Comparison of ENCODE assay signal across 8 mouse cellular contexts in the genomic region with DNA sequence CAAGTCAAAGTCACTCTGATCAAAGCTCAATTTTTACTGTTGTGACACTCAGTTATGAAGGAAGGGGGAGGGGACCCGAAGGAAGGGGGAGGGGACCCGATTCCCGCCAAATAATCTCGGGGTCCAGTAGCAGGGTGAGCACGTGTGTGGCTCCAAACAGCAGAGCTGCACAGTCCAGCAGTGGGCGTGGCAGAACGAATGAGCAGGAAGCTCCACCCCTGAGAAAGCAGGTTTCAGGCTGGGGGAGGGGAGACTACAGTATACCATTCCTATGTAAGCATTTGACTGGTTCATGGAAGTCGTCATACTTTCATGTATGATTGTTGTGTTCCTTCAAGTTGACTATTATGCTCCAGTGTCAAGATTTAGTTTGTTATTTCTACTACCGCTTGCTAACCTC. TPM values are rescaled to one million over a fixed set of nuclear protein-coding genes. Genes with fewer than 3 reads are reported as not detected.
A peak's percentile ranks its signal among the peaks of the same experiment; 100 is the strongest.
DNase-seq lines count a peak whose midpoint lies in the region; ATAC-seq and TF ChIP-seq lines count a peak whose summit lies in the region.
"Not testable (repeated sequence)": the region's sequence is repeated elsewhere in the genome, so short reads cannot be mapped to it uniquely, and the experiment has no call there.
"Had no signal": no experiment of that assay in that cellular context is flagged by ENCODE, and none has a peak within 500 bp of the region (broad histone marks: within the 10 kb centered on the region; RNA-seq: fewer than 3 reads in every experiment).

No protein-coding gene starts in this region.

- not testable (repeated sequence) for TF ChIP-seq CTCF in E14TG2a.4 (conservative IDR thresholded peaks at IDR 0.05; ENCODE audit: low read length)

- 0 out of 2 replicates have a peak overlapping the region, but pooled peaks have one; percentile 5 for H3K4me3 ChIP-seq in E14TG2a.4 (replicated peaks; ENCODE audit: low read length)
- peak overlapping the region in 1 of 2 experiments; percentile 14; a peak in 1 of 4 replicates for H3K4me3 ChIP-seq in ES-E14 (ENCODE audit: insufficient read depth in 1 of 2, low read depth in 1 of 2, low read length in 2 of 2, poor library complexity in 1 of 2, severe bottlenecking in 1 of 2)
- not testable (repeated sequence) for H3K4me3 ChIP-seq in liver, embryonic 11.5 days (ENCODE audit: low read depth, low read length); liver, embryonic 13.5 days (replicated peaks)

- H3K27ac ChIP-seq in ES-E14 (ENCODE audit: insufficient read depth, low read depth, low read length, poor library complexity, severe bottlenecking); liver, embryonic 11.5 days (ENCODE audit: low read depth, low read length); liver, embryonic 13.5 days: not testable (repeated sequence)

- H3K36me3 ChIP-seq in E14TG2a.4 (ENCODE audit: insufficient read depth, low read length); ES-E14 (ENCODE audit: control insufficient read depth, insufficient read depth, low read length, poor library complexity, severe bottlenecking); liver, embryonic 11.5 days (ENCODE audit: control insufficient read depth, insufficient read depth, low read length): not testable (repeated sequence)
- H3K36me3 ChIP-seq in liver, embryonic 13.5 days = peaks cover 14% of the 10 kb centered on the region

- not testable (repeated sequence) for H3K9me3 ChIP-seq in E14TG2a.4 (ENCODE audit: low read length); ES-E14 (ENCODE audit: control insufficient read depth, insufficient read depth, low read depth, low read length); liver, embryonic 11.5 days (ENCODE audit: control insufficient read depth, low read length); liver, embryonic 13.5 days (replicated peaks)

- H3K4me1 ChIP-seq in E14TG2a.4 (replicated peaks; ENCODE audit: low read depth, low read length) = peaks cover 41% of the 10 kb centered on the region
- H3K4me1 ChIP-seq in ES-E14 (ENCODE audit: control insufficient read depth in 2 of 2, insufficient read depth in 2 of 2, low read length in 2 of 2, poor library complexity in 1 of 2) = peaks cover 8 to 21% of the 10 kb centered on the region in 2 experiments; a peak in 3 of 4 replicates
- H3K4me1 ChIP-seq in liver, embryonic 11.5 days (replicated peaks; ENCODE audit: control insufficient read depth, insufficient read depth, low read length); liver, embryonic 13.5 days (replicated peaks): not testable (repeated sequence)

- not testable (repeated sequence) for DNase-seq in ES-E14 (ENCODE audit: low read depth, low spot score); liver, embryonic 11.5 days (ENCODE audit: low spot score); liver, embryonic 13.5 days
- DNase-seq in ZHBTc4 (ENCODE audit: low read depth, low spot score) = peak; percentile 72

- not testable (repeated sequence) for H3K4me2 ChIP-seq in liver, embryonic 11.5 days; liver, embryonic 13.5 days

- H3K27me3 ChIP-seq in E14TG2a.4 (ENCODE audit: insufficient read depth, low read length); liver, embryonic 11.5 days (replicated peaks; ENCODE audit: control insufficient read depth, insufficient read depth, low read length); liver, embryonic 13.5 days: not testable (repeated sequence)

- 0 out of 2 replicates have a peak, but pooled peaks have one; percentile 43 for ATAC-seq in liver, embryonic 11.5 days (replicated peaks; ENCODE audit: low FRiP score)
- ATAC-seq in liver, embryonic 13.5 days (ENCODE audit: low read depth) = peak; percentile 59; the same call in 1 of the 2 replicates

- peak overlapping the region; percentile 52; the same call in 1 of the 2 replicates for H3K9ac ChIP-seq in ES-E14 (ENCODE audit: insufficient read depth, low read depth, low read length, poor library complexity, severe bottlenecking)
- H3K9ac ChIP-seq in liver, embryonic 11.5 days (ENCODE audit: low read depth, low read length); liver, embryonic 13.5 days: not testable (repeated sequence)

- in situ Hi-C loops in ES-E14 (cut with MboI; ENCODE audit: low sequenced_read_pairs in 2 of 2, unreplicated experiment in 2 of 2) = not testable (repeated sequence)

- WGBS in liver, embryonic 11.5 days = 84% methylated on average over 9 of the region's 9 CpGs
- WGBS in liver, embryonic 13.5 days (ENCODE audit: insufficient replicate concordance) = 58% methylated on average over 9 of the region's 9 CpGs

RNA-seq across cellular contexts. Expression of a gene that starts 54.5 kb away (rescaled TPM):
- 34.2 and 39.1 TPM in 2 replicates for total RNA-seq in ES-E14 (2012; rRNA removed)
- 27.0 and 29.8 TPM in 2 replicates for polyA plus RNA-seq in liver, embryonic 11.5 days (2014; fragmentation: Nextera tagmentation; extraction: Ambion mirVana)
- 11.5 and 14.7 TPM in 2 replicates for polyA plus RNA-seq in liver, embryonic 13.5 days (2015; fragmentation: Nextera tagmentation; extraction: Ambion mirVana)

RNA-seq across cellular contexts. Expression of a gene that starts 54.6 kb away (rescaled TPM):
- 0.18 and 0.37 TPM in 2 replicates for total RNA-seq in ES-E14 (2012; rRNA removed)
- polyA plus RNA-seq in liver, embryonic 11.5 days (2014; fragmentation: Nextera tagmentation; extraction: Ambion mirVana) = 0.07 and 0.22 TPM in 2 replicates
- polyA plus RNA-seq in liver, embryonic 13.5 days (2015; fragmentation: Nextera tagmentation; extraction: Ambion mirVana) = 0.05 TPM in 1 of 2 replicates, not detected in the other
- total RNA-seq: common myeloid progenitor, adult 5-6 weeks; MEL had no signal
- polyA plus RNA-seq: erythroblast, embryonic 14.5 days had no signal
